Mouse (Mus musculus) cerebellum, adult 9-11 months (tissue): ENCODE data around the gene Lifr.
A peak's percentile ranks its signal among the peaks of the same experiment; 100 is the strongest.

Source experiments
- DNase-seq: peaks from one replicate; pipeline ENCODE4 v3.0.0; 2022

The Lifr gene

GRCm38 (mm10) chr15:7166735-7167134, 76.3 kb downstream of the Lifr start:
- no peak for DNase-seq

GRCm38 (mm10) chr15:7167238-7167905, 77.0 kb downstream of the Lifr start:
- no peak for DNase-seq

DNA sequence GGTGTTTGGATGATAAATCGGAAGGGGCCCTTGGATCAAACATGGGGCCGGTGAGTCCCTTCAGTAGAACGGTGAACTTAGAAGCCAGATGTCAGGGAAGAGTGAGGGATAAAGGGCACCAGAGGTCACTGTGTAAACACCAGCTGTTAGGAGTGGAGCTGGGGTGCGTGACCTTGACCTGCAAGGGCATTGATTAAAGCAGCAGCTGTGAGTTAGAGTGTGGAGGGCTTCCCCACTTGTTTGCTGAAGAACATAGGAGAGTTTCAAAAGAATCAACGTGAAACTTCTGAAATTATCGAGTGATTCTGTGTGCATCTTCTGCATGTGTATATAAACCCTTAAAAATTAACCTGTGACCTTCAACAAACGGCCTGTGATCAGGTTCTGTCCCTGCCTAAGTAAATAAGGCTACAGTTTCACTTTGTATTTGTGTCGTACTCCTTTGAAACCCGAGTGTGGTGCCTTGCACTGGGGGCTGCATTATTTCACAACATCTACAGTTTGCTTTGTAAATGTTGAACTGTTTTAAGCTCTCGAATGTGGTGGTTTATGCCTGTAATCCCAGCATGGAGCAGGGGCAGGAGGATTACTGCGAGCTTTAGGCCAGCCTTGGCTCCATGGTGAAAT, 77.6 kb downstream of the Lifr start:
- DNase-seq: no peak

DNA sequence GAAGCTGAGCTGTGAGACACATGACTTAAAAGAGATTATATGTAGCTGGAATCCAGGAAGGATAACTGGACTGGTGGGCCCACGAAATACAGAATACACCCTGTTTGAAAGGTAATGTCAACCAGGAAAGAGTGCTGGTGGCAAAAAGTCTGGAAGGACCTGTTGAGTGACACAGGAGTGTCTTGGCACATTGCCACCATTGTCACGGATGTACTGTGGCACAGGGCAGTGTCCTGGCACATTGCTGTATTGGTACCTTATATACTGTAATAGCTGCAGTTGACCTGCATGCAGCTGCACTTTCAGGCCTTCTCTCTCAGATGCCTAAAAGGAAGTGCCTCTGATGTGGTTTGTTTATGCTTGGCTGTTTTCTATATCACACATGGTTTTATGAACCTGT, 82.5 kb downstream of the Lifr start:
- no peak for DNase-seq

- no peak for DNase-seq
Measured at GRCm38 (mm10) chr15:7173346-7173745, 82.9 kb downstream of the Lifr start.

- DNase-seq: no peak
Measured at GRCm38 (mm10) chr15:7173776-7174175, 83.4 kb downstream of the Lifr start.

DNA sequence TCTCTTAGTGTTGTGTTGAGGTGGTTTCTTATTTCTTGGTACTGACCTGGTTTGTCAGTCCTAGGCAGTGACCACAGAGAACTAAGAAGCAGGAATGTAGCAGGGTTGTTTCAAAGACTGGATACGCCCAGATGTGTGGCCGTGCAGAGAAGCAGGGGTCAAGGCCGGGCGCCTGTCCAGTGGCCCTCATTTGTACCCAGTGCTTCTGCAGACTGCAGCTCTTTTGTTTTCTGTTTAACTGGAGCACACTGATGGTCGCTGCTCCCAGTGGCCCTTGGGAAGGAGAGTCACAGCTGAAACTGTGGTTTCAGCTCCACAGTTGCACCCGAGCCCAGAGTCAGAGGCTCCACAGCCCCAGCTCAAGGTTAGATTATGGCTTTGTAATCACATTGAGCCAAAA, 90.2 kb downstream of the Lifr start:
- peak; percentile 10 for DNase-seq

GRCm38 (mm10) chr15:7187682-7188081, 97.3 kb downstream of the Lifr start:
- no peak for DNase-seq

- DNase-seq: no peak
Measured at GRCm38 (mm10) chr15:7189678-7190454, 99.5 kb downstream of the Lifr start.

- no peak for DNase-seq
Measured at GRCm38 (mm10) chr15:7191074-7191473, 100.7 kb downstream of the Lifr start.

GRCm38 (mm10) chr15:7192582-7192981, 102.2 kb downstream of the Lifr start:
- DNase-seq: no peak

- DNase-seq: peak; percentile 20
Measured at GRCm38 (mm10) chr15:7194147-7194720, 103.8 kb downstream of the Lifr start.

GRCm38 (mm10) chr15:7194748-7195221, 104.4 kb downstream of the Lifr start:
- DNase-seq: no peak

DNA sequence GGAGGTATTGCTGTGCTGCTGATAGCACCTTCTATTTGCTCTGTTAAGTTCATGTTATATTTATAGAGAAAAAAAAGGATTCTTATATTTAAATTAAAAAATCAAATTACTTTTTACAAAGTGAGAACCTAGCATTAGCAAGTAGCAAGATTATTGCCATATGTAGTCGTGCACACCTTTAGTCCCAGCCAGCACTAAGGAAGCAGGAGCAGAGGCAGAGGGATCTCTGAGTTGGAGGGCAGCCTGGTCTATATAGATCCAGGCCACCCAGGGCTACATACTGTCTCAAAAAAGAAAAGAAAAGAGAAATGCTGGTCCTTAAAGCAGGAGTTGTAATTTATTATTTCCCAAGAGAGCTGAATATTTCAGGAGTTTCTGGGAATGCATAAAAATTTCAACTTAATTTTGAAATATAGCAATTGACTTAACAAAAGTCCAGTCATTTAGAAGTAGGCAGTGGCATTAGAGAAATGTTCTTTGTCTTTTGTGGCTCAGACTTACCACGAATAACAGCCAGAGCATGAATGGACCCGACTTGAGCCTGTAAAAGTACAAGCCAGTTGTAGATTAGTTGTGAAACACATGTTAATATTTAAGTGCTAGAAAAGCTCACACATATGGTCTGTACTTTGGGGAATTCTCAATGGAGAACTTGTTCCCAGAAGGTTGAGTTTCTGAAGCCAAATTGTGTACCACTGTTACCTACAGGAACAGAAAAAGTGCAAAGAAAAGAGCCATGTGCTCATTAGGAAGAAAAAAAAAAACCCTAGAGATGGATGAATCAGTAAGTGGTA, 107.4 kb downstream of the Lifr start:
- no peak for DNase-seq

DNA sequence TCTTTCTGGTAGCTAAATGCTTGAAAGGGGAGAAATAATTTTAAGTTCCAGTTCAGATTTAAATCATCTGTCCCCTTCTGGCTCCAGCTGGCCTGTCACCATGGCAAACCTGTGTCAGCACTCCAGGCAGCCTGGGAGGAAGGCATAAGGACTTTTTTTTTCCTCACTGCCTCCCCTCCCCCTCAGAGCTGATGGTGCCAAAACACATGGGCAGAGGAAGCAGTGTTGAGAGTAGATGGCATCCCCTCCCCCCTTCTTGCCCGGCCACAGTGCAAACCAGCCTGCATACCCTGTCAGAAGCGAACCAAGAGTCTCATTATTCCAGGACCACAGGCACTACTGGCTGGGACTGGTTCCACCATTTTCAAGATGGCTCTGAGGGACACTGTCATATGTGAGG, 108.4 kb downstream of the Lifr start:
- DNase-seq: peak; percentile 11

GRCm38 (mm10) chr15:7200286-7200685, 109.9 kb downstream of the Lifr start:
- no peak for DNase-seq

DNA sequence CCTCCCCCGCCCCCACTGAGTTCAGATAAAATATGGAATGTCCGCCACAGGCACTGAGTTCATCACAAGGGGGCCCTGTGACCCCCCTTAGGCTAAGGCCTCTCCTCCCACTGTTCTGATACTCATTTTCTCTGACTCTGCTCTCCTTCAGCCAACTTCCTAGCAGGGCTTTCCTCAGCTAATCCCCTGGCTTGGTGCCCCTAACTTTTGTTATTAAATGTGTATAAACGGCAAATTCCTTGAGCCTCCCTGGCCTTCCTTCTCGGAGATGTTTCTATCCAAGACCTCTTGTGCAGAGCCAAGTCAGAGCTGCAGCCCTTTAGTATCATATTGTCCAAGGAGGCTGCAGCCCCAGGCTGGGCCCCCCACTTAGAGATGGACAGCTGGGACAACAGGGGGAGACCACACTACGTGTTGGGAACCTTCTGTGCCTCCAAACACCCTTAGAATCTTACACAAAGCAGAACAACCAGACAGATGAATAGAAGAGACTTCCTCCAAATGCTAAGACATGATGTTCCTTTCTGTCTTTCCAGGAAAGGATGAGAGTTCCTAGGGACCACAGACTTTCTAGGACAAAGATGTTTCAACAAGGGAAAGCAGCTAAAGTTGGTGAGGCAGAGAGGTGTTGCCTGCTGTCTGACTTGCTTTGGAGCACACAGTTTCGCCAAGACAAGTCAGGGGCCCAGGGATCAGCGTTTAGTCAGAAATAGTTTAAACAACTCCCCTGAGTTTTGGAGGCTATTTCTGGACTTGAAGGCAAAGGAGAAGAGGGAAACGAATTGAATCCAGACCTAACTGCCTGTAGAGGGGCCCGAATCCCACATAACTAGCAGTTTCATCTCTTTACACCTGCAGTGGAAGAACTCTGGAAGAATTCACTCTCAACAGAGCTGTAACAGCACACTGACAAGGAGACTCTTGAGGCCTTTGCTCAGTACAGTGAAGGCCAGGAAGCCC, 111.3 kb downstream of the Lifr start:
- DNase-seq: no peak

GRCm38 (mm10) chr15:7202981-7203380, 112.6 kb downstream of the Lifr start:
- no peak for DNase-seq

GRCm38 (mm10) chr15:7203606-7204330, 113.4 kb downstream of the Lifr start:
- DNase-seq: no peak

DNA sequence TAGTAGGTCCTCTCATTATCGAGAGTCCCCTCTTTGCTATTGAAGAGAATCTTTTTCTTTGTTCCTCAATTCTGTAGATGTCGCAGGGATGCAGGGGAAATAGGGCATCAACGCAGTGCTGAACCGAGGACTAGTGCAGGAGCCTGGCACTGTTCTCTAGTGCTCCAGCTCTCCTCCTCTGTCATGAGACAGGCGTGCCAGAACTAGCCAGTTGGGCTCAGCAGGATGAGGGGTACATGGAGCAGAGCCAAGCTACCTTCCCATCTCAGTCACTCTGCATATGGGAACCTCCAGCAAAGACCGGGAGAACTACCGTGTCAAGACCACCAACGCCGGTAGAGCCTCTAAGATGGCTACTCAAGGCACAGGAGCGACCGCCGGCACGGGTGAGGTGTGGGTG, 114.5 kb downstream of the Lifr start:
- no peak for DNase-seq

- no peak for DNase-seq
Measured at GRCm38 (mm10) chr15:7206110-7206509, 115.7 kb downstream of the Lifr start.
